11 mouse cellular contexts compared by ENCODE assay signal in genomic region chr6:52078530-52079340, GRCm38 (mm10).
DNase-seq lines count a peak whose midpoint lies in the region; ATAC-seq lines count a peak whose summit lies in the region.
"Had no signal": no experiment of that assay in that cellular context is flagged by ENCODE, and none has a peak within 500 bp of the region (broad histone marks: within the 10 kb centered on the region; RNA-seq: fewer than 3 reads in every experiment).

No protein-coding gene starts in this region.

- DNase-seq in heart, adult 8-10 months (ENCODE audit: low spot score), result no peak
- peak; percentile 100 for DNase-seq in R1 (ENCODE audit: low read depth, low spot score)
- peak; percentile 33 for DNase-seq in forebrain, embryonic 14.5 days (ENCODE audit: low spot score)
- peak; percentile 62 for DNase-seq in midbrain, embryonic 14.5 days
- DNase-seq in ovary, postnatal 14 days (ENCODE audit: low spot score), result no peak
- no peak for DNase-seq in frontal cortex, postnatal 10 days (ENCODE audit: low spot score in 2 of 2)
- DNase-seq in spleen, postnatal 14 days (ENCODE audit: low spot score in 2 of 2), result no peak
- DNase-seq: cerebellum, adult 11-12 months had no signal

- no peak overlapping the region for H3K4me3 ChIP-seq in heart, embryonic 13.5 days
- no peak overlapping the region for H3K4me3 ChIP-seq in forebrain, embryonic 14.5 days (ENCODE audit: low read depth, low read length)
- no peak overlapping the region for H3K4me3 ChIP-seq in midbrain, embryonic 14.5 days (replicated peaks; ENCODE audit: low read depth, low read length)

- no peaks in the 10 kb centered on the region for H3K36me3 ChIP-seq in heart, embryonic 13.5 days
- H3K36me3 ChIP-seq in forebrain, embryonic 14.5 days (ENCODE audit: control insufficient read depth, insufficient read depth, low read length), result no peaks in the 10 kb centered on the region
- no peaks in the 10 kb centered on the region for H3K36me3 ChIP-seq in midbrain, embryonic 14.5 days (ENCODE audit: control insufficient read depth, insufficient read depth, low read length)

- WGBS in heart, embryonic 13.5 days, result 28% methylated on average over 12 of the region's 12 CpGs
- WGBS in forebrain, embryonic 14.5 days, result 24% methylated on average over 12 of the region's 12 CpGs
- WGBS in midbrain, embryonic 14.5 days, result 14% methylated on average over 12 of the region's 12 CpGs

- peaks cover 91% of the 10 kb centered on the region for H3K27me3 ChIP-seq in heart, embryonic 13.5 days (replicated peaks)
- no peaks in the 10 kb centered on the region for H3K27me3 ChIP-seq in forebrain, embryonic 14.5 days (replicated peaks; ENCODE audit: control insufficient read depth, insufficient read depth, low read length)
- no peaks in the 10 kb centered on the region for H3K27me3 ChIP-seq in midbrain, embryonic 14.5 days (ENCODE audit: control insufficient read depth, insufficient read depth, low read length)

- no peak for ATAC-seq in heart, embryonic 13.5 days (ENCODE audit: extremely low read depth, insufficient number of reproducible peaks, low FRiP score, low TSS enrichment)
- no peak for ATAC-seq in forebrain, embryonic 14.5 days
- ATAC-seq in midbrain, embryonic 14.5 days (ENCODE audit: low FRiP score, low TSS enrichment), result no peak
- ATAC-seq: intestine, embryonic 16.5 days had no signal

- H3K4me2 ChIP-seq in heart, embryonic 13.5 days, result peak overlapping the region; percentile 35
- H3K4me2 ChIP-seq in forebrain, embryonic 14.5 days (ENCODE audit: low read length), result peak overlapping the region; percentile 34; the same call in 1 of the 2 replicates
- H3K4me2 ChIP-seq in midbrain, embryonic 14.5 days (ENCODE audit: low read length), result peak overlapping the region; percentile 40

- H3K4me1 ChIP-seq in heart, embryonic 13.5 days, result peaks cover 5% of the 10 kb centered on the region; the same call in 1 of the 2 replicates
- peaks cover 8% of the 10 kb centered on the region for H3K4me1 ChIP-seq in forebrain, embryonic 14.5 days (ENCODE audit: control insufficient read depth, insufficient read depth, low read length)
- peaks cover 4% of the 10 kb centered on the region; the same call in 1 of the 2 replicates for H3K4me1 ChIP-seq in midbrain, embryonic 14.5 days (ENCODE audit: control insufficient read depth, insufficient read depth, low read length)

- no peak overlapping the region for H3K9ac ChIP-seq in heart, embryonic 13.5 days
- no peak overlapping the region for H3K9ac ChIP-seq in forebrain, embryonic 14.5 days (ENCODE audit: low read length)
- H3K9ac ChIP-seq in midbrain, embryonic 14.5 days (replicated peaks; ENCODE audit: low read length), result no peak overlapping the region

- 0 out of 2 replicates have a peak, but pooled peaks cover 2% of the 10 kb centered on the region for H3K9me3 ChIP-seq in heart, embryonic 13.5 days
- H3K9me3 ChIP-seq in forebrain, embryonic 14.5 days (replicated peaks; ENCODE audit: control insufficient read depth, low read length), result no peaks in the 10 kb centered on the region
- no peaks in the 10 kb centered on the region for H3K9me3 ChIP-seq in midbrain, embryonic 14.5 days (ENCODE audit: control insufficient read depth, low read length)

- no peak overlapping the region for H3K27ac ChIP-seq in heart, embryonic 13.5 days (replicated peaks)
- no peak overlapping the region for H3K27ac ChIP-seq in forebrain, embryonic 14.5 days (ENCODE audit: low read depth, low read length)
- no peak overlapping the region for H3K27ac ChIP-seq in midbrain, embryonic 14.5 days (replicated peaks; ENCODE audit: low read depth, low read length)
- H3K27ac ChIP-seq: macrophage had no signal

Comparison
In these comparisons a context has a peak if more than half of its experiments do, and no peak if none do; other contexts are left out.
1. DNase-seq: peak in R1 (single experiment), forebrain, embryonic 14.5 days (single experiment) and midbrain, embryonic 14.5 days (single experiment); none in heart, adult 8-10 months (single experiment), ovary, postnatal 14 days (single experiment), frontal cortex, postnatal 10 days (0 of 2) and spleen, postnatal 14 days (0 of 2).
2. Peak in every context shown above with its lines, with median percentiles within 50 percentile points of each other: H3K4me2 ChIP-seq.